Mouse (Mus musculus) neural tube, postnatal 0 days (tissue): ENCODE results near the gene Zup1. TPM values are rescaled to one million over a fixed set of nuclear protein-coding genes. Genes with fewer than 3 reads are reported as not detected.

ENCODE experiments used
- polyA plus RNA-seq: library from polyadenylated mRNA; unstranded; fragments of >200 nt; fragmentation: Nextera tagmentation; extraction: Ambion mirVana; gene quantifications from 2 replicates; pipeline ENCODE4 v1.2.1, GENCODE M21; 2015

Zup1 gene
- 14.1 and 14.5 TPM in 2 replicates for polyA plus RNA-seq

GRCm38 (mm10) chr10:33950803-33951583 is at the start of gene Zup1:
Gene Zup1, minus strand, starts transcription at chr10:33951269.

GRCm38 (mm10) chr10:33904530-33905481 is 46.3 kb downstream of the Zup1 start, which contains the start of gene Rsph4a:
Gene Rsph4a, plus strand, starts transcription at chr10:33905111.

Other genes starting within 250 kb of the Zup1 start
- gene Sult3a2, start 164.6 kb downstream of the Zup1 start, polyA plus RNA-seq, result not detected in 2 replicates
- gene Sult3a1, start 93.5 kb downstream of the Zup1 start, polyA plus RNA-seq, result not detected in 2 replicates
- gene Rsph4a, start 46.2 kb downstream of the Zup1 start, polyA plus RNA-seq, result 1.3 and 1.6 TPM in 2 replicates
- 145 and 154 TPM in 2 replicates for gene Rwdd1, start 68.4 kb upstream of the Zup1 start, polyA plus RNA-seq
- gene Trappc3l, start 86.3 kb upstream of the Zup1 start, polyA plus RNA-seq, result 0.34 and 0.60 TPM in 2 replicates
- gene Calhm4, start 93.0 kb upstream of the Zup1 start, polyA plus RNA-seq, result 0.08 TPM in 1 of 2 replicates, not detected in the other
- gene Calhm5, start 145.2 kb upstream of the Zup1 start, polyA plus RNA-seq, result 2.0 TPM in 2 replicates
- 1.3 and 1.4 TPM in 2 replicates for gene Calhm6, start 176.7 kb upstream of the Zup1 start, polyA plus RNA-seq